Mouse (Mus musculus) cerebellum, adult 18-20 months (tissue): ENCODE measurements at regions not wholly inside any gene's neighbourhood (a gene's known extent, or its start where the extent isn't known, plus 50 kb on each side); places are given as distances from the start of the nearest gene placed in this dataset.

Experiments used
- DNase-seq, 2 experiments: peaks; one replicate each; pipeline ENCODE4 v3.0.0; 2021

DNA sequence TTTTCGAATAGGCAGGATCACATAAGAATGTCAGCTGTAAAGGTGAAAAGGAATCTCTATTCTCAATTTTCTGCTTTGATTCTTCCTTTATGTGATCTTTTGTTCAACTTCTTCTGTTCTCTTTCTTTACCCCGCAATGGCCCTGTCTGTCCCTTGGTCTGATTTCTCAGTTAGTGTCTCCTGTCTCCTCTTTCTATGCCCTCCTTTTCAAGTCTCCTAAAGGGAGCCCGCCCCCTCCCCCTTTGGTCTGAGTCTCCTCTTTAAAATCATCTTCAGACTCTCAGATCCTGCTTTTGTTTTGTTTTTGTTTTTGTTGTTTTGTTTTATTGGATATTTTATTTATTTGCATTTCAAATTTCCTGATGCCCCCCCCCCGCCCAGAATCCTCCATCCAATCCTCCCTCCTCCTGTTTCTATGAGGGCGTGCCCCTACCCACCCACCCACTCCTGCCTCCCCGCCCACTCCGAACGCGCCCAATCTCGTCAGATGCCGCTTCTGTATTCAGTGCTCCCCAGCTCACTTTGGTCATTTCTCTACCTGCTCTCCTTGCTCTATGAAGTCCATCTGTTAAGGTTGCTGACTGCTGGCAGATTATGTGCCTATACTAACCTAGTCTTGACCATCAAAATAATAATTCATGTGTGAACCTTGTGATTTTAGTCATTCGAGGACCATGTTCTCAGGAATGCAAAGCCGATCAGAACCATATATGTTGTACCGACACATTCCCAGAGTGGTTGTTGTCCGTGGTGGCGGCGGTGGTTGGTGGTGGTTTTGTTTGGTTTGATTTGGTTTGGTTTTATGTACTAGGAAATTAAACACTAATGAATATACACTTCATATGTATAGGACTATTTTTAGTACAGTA, 487.9 kb upstream of the Adam24 start:
- peak in 1 of 2 experiments; percentile 6 for DNase-seq

DNA sequence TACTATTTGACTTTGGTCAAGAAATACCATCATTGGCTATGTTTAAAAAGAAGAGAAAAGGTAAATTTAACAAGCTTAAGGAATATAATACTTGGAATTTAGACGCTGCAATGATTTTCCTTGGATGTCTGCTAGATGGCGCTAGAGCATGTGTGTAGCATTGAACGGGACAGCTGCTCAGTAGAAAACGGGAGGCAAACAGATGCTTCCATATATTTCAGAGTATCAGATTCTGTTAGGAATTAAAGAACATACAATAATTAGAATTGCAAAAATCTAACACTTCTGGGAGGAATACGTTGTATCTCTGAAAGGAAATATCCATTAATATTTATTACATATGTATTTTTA, 487.3 kb upstream of the Adam24 start:
- peak; percentile 60 to 64 for DNase-seq

DNA sequence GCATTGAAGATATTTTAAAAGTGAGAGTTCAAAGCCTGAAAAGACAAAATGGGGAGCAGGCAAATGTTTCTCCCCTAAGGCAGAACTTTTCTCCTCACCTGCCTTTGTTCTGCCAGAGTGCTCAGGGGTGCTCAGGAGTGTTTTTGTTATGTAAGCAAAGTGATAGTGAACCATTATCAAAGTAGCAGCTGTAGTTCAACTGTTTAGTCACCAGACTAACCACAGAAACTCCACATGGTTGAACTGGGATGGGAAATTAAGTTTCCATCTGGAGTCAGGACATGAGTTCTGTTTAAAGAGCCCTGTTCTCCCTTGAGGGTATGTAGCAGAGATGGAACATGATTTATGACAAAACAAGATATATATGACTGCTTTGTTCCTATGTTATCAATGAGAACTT, 482.6 kb upstream of the Adam24 start:
- no peak for DNase-seq

GRCm38 (mm10) chr8:40193148-40193547, 481.7 kb upstream of the Adam24 start:
- DNase-seq = no peak

DNA sequence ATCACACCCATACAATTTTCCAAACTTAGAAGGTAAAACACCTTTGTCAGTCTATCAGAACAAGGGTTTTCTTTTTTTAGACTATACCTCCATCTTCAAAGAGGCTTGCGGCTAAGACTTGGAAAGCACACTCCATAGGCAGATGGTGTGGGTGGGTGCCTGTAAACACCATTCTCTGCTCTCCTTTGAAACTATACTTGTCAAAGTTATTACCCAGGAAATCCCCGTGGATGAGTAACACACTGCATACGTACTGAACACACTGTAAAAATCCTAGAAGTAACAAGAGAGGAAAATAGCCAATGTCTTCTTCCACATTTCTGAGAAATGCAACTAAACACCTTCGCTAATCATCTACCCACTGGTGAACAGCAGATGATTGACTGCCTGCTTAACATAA, 464.0 kb upstream of the Adam24 start:
- no peak for DNase-seq

DNA sequence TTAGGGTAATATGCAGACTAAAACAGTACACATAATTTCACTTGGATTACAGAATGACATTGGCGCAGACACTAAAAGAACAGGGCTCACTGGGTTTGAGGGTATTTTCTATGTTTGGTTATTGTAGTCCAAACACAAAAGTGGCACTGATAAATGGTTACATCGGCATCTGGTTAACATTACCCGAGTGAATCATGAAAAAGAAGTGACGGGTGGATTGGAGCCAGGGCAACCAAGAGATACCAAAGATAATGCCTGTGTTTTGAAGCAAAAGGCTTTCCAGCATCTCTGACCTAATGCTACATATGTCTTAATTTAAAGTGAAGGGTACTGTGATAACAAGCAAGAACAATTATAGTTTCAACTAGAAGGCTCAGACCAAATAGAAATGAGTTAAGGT, 451.4 kb upstream of the Adam24 start:
- no peak for DNase-seq

- peak; percentile 20 to 46 for DNase-seq
Observed at GRCm38 (mm10) chr8:40227262-40227661, 447.6 kb upstream of the Adam24 start.
